Mouse (Mus musculus) liver, embryonic 11.5 days (tissue): ENCODE measurements around the gene Mylpf. TPM values are rescaled to one million over a fixed set of nuclear protein-coding genes. Genes with fewer than 3 reads are reported as not detected.

Source experiments
- ATAC-seq: fragments of 200-750 bp; cut with Nextera tagmentation; replicated peaks from 2 replicates; pipeline ENCODE4 v1.8.0; 2017; ENCODE audit warnings: moderate number of reproducible peaks, mild to moderate bottlenecking, moderate TSS enrichment, moderate library complexity; ENCODE audit not compliant: low FRiP score
- DNase-seq: peaks from one replicate; pipeline ENCODE4 v3.0.0-alpha.2; 2017; ENCODE audit warnings: low spot score
- H3K27ac ChIP-seq: fragments of 300-500 bp; sonication (generic); 2 replicates; pipeline ENCODE4 v1.5.1; 2014; ENCODE audit warnings: mild to moderate bottlenecking, low read depth, low read length, control low read depth
- H3K27me3 ChIP-seq: fragments of 300-500 bp; sonication (generic); replicated peaks from 2 replicates; pipeline ENCODE4 v1.6.1; 2014; ENCODE audit warnings: low read length, mixed read lengths; ENCODE audit not compliant: control insufficient read depth, insufficient read depth
- H3K36me3 ChIP-seq: fragments of 300-500 bp; sonication (generic); 2 replicates; pipeline ENCODE4 v1.6.1; 2014; ENCODE audit warnings: mild to moderate bottlenecking, low read length, moderate library complexity, mixed read lengths; ENCODE audit not compliant: control insufficient read depth, insufficient read depth
- H3K4me1 ChIP-seq: fragments of 300-500 bp; sonication (generic); replicated peaks from 2 replicates; pipeline ENCODE4 v1.6.1; 2014; ENCODE audit warnings: low read length, mixed read lengths; ENCODE audit not compliant: control insufficient read depth, insufficient read depth
- H3K4me2 ChIP-seq: fragments of 300-500 bp; sonication (generic); 2 replicates; pipeline ENCODE4 v1.6.1; 2014; ENCODE audit warnings: mild to moderate bottlenecking, control low read depth, moderate library complexity
- H3K4me3 ChIP-seq: fragments of 300-500 bp; sonication (generic); 2 replicates; pipeline ENCODE4 v1.5.1; 2014; ENCODE audit warnings: low read depth, low read length, control low read depth
- H3K9ac ChIP-seq: fragments of 300-500 bp; sonication (generic); 2 replicates; pipeline ENCODE4 v1.6.1; 2014; ENCODE audit warnings: low read depth, low read length, control low read depth
- H3K9me3 ChIP-seq: fragments of 300-500 bp; sonication (generic); 2 replicates; pipeline ENCODE4 v1.6.1; 2016; ENCODE audit warnings: low read length, inconsistent platforms, mixed read lengths; ENCODE audit not compliant: control insufficient read depth
- WGBS: fragments of 180-500 bp; shearing (Covaris S2); extraction: QIAGEN DNeasy Blood & Tissue Kit; methylation state at CpG from one replicate; pipeline ENCODE4 v1.1.7; 2014; 5-methylcytosine and 5-hydroxymethylcytosine counted together
- polyA plus RNA-seq: library from polyadenylated mRNA; unstranded; fragments of >200 nt; fragmentation: Nextera tagmentation; extraction: Ambion mirVana; gene quantifications from 2 replicates; pipeline ENCODE4 v1.2.1, GENCODE M21; 2014

Mylpf gene
- polyA plus RNA-seq, 1 experiment from 2014 or later = 31.5 TPM

DNA sequence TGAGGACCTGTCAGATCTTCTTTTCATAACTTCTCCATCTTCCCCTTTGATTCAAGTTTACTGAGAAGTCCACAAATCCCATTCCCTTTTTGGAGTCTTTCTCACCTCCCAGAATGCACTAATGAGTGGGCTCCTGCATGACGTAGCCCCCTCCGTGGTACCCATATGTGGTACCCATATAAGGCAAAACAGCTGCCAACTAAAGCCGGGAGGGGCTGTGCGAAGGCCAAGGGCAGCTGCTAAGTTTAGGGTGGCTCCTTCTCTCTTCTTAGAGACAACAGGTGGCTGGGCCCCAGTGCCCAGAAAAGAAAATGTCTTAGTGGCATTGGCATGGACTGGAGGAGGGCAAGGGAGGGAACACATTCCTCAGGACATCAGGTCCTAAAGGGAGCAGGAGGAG, 1.6 kb downstream of the Mylpf start:
- H3K4me3 ChIP-seq = no peak overlapping the region
- ATAC-seq = no peak
- H3K36me3 ChIP-seq = peaks cover under 1% of the 10 kb centered on the region
- 91% methylated on average over 4 of the region's 4 CpGs for WGBS
- no peak overlapping the region; the same call in 1 of the 2 replicates for H3K4me2 ChIP-seq
- DNase-seq = no peak
- H3K9ac ChIP-seq = no peak overlapping the region
- 0 out of 2 replicates have a peak overlapping the region, but pooled peaks have one; percentile 69 for H3K27ac ChIP-seq
- H3K9me3 ChIP-seq = no peaks in the 10 kb centered on the region
- H3K4me1 ChIP-seq = peaks cover 25% of the 10 kb centered on the region
- no peaks in the 10 kb centered on the region; the same call in 1 of the 2 replicates for H3K27me3 ChIP-seq

DNA sequence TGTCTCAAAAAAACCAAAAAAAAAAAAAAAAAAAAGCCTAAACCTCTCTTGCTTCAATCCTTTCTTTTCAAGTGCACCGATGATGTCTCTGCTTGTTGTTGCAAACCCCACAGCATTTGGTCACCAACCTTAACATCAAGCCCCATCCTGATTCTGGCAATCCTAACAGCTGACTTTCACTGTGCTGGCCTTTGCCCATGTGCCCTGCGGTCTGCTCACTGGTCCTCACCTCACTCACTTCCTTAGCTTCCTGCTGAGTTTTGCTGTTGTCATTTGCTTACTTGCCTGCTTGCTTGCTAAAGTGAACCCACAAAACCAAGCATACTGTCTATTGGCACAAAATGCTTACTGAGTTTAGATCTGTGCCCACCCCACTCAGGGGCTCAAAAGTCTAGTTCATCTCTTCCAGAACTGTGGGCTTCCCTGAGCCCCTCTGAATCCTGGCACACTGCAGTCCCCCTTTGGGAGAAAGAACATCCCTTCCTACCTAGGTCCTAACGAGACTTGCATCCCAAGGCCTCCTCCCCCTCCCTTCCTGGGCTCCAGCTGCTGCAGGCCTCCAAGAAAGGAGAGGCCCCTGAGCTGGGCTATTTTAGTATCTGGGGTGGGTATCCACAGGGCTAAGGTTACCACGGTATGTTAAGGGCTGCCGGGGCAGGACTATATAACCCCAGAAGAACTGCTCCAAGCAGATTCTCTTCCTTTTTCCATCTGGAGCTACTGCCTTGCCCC, 2.5 kb downstream of the Mylpf start:
- WGBS = 76% methylated on average over 5 of the region's 5 CpGs
- DNase-seq = no peak
- H3K27me3 ChIP-seq = no peaks in the 10 kb centered on the region; the same call in 1 of the 2 replicates
- no peak overlapping the region for H3K4me2 ChIP-seq
- ATAC-seq = no peak
- peaks cover 21% of the 10 kb centered on the region for H3K4me1 ChIP-seq
- no peak overlapping the region for H3K9ac ChIP-seq
- H3K9me3 ChIP-seq = no peaks in the 10 kb centered on the region
- H3K27ac ChIP-seq = no peak overlapping the region; the same call in 1 of the 2 replicates
- no peaks in the 10 kb centered on the region for H3K36me3 ChIP-seq
- H3K4me3 ChIP-seq = no peak overlapping the region

DNA sequence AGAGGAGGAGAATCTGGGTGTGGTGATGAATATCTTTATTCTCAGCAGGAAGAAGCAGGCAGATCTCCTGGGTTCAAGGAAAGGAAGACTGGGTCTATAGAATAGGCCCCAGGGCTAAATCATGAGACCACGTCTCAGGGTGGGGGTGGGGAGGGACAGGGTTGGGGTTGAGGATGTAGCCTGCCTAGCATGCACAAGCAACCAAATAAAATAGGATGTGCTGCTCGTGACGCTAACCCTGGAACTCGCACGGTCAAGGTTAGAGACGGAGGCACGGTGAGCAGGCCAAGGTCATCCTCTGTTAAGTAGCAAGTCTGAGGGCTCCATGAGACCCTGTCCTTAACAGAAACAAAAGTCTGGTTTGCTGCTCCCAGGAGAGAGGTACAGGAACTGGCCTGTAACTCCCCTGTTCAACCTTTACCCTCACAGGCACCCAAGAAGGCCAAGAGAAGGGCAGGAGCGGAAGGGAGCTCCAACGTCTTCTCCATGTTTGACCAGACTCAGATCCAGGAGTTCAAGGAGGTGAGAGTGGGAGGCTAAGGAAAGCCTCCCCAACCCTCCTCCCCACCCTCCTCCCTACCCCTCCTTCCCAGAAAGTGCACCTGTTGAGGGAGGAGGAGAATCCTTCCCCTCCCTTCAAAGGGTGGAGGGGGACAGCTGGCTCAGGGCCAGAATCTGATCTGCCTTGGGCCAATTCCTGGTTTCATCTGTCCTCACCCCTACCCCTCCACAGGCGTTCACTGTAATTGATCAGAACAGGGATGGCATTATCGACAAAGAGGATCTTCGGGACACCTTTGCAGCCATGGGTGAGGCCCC, 4.0 kb downstream of the Mylpf start:
- Histone ChIP-seq H3K4me3 (no peak overlapping the region), H3K4me2 (no peak overlapping the region), H3K27me3 (no peaks in the 10 kb centered on the region; the same call in 1 of the 2 replicates), H3K27ac (no peak overlapping the region), H3K36me3 (no peaks in the 10 kb centered on the region), H3K9ac (no peak overlapping the region), H3K9me3 (no peaks in the 10 kb centered on the region), H3K4me1 (peaks cover 26% of the 10 kb centered on the region)
- DNase-seq (no peak), ATAC-seq (no peak)
- WGBS = 81% methylated on average over 12 of the region's 12 CpGs

DNA sequence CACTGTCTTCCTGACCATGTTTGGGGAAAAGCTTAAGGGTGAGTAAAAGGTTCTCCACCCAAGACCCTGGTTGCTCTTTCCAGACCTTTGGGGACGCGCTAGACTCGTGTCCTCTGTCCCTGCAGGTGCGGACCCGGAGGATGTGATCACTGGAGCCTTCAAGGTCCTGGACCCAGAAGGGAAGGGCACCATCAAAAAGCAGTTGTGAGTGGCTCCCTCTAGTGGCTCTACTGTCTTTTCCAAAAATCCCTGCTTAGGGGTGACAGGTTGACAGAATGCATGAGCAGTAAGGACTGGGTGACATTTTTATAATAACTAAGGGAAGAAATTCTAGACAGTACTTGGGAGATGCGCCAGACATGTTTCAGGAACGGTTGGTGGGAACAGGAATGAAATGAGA, 4.8 kb downstream of the Mylpf start:
- DNase-seq (no peak), ATAC-seq (no peak)
- Histone ChIP-seq H3K4me2 (no peak overlapping the region; the same call in 1 of the 2 replicates), H3K27me3 (no peaks in the 10 kb centered on the region; the same call in 1 of the 2 replicates), H3K4me1 (peaks cover 35% of the 10 kb centered on the region), H3K9me3 (no peaks in the 10 kb centered on the region), H3K36me3 (no peaks in the 10 kb centered on the region), H3K4me3 (no peak overlapping the region), H3K27ac (no peak overlapping the region), H3K9ac (no peak overlapping the region)
- 36% methylated on average over 7 of the region's 7 CpGs for WGBS

DNA sequence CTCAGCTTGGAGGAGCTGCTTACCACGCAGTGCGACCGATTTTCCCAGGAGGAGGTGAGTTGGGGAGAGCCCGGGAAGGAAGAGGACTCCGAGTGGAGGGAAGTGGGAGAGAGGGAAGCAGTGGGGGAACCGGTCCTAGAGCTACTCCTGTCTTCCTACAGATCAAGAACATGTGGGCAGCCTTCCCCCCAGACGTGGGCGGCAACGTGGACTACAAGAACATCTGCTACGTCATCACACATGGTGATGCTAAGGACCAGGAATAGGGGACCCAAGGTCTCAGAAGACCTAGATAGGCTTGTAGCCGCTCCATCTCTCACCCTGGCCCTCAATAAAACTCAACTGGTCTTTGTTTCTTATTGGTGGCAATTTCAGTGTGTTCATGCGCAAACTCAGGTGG, 5.2 kb downstream of the Mylpf start:
- Histone ChIP-seq H3K4me1 (peaks cover 38% of the 10 kb centered on the region), H3K4me3 (no peak overlapping the region), H3K27me3 (no peaks in the 10 kb centered on the region; the same call in 1 of the 2 replicates), H3K36me3 (no peaks in the 10 kb centered on the region), H3K9me3 (no peaks in the 10 kb centered on the region), H3K27ac (no peak overlapping the region), H3K9ac (no peak overlapping the region), H3K4me2 (no peak overlapping the region; the same call in 1 of the 2 replicates)
- no peak for ATAC-seq
- 55% methylated on average over 12 of the region's 12 CpGs for WGBS
- no peak for DNase-seq

DNA sequence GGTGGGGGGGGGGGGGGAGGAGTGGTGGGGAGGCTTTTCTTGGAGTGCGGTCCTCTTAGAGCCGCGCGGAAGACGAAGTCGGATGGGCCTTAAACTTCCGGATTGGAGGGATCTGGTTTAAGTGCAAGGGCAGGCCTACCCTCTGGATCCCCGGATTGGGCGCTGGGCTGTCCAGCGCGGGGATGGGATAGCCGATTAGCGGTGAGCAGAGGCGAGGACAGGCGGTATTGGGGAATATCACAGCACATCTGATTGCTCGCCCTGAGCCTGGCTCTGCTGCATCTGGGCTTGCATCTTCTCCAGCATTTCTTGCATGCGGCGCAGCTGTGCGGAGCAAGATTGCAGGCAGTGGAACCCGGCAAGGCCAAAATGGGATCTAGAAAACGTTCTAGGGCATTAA, 5.8 kb downstream of the Mylpf start:
- H3K9ac ChIP-seq = no peak overlapping the region
- peaks cover 40% of the 10 kb centered on the region for H3K4me1 ChIP-seq
- DNase-seq (no peak), ATAC-seq (no peak)
- H3K9me3 ChIP-seq = no peaks in the 10 kb centered on the region
- peak overlapping the region; percentile 58 for H3K4me2 ChIP-seq
- 50% methylated on average over 21 of the region's 21 CpGs for WGBS
- no peaks in the 10 kb centered on the region; the same call in 1 of the 2 replicates for H3K27me3 ChIP-seq
- H3K4me3 ChIP-seq = no peak overlapping the region; the same call in 1 of the 2 replicates
- H3K36me3 ChIP-seq = no peaks in the 10 kb centered on the region
- no peak overlapping the region for H3K27ac ChIP-seq

DNA sequence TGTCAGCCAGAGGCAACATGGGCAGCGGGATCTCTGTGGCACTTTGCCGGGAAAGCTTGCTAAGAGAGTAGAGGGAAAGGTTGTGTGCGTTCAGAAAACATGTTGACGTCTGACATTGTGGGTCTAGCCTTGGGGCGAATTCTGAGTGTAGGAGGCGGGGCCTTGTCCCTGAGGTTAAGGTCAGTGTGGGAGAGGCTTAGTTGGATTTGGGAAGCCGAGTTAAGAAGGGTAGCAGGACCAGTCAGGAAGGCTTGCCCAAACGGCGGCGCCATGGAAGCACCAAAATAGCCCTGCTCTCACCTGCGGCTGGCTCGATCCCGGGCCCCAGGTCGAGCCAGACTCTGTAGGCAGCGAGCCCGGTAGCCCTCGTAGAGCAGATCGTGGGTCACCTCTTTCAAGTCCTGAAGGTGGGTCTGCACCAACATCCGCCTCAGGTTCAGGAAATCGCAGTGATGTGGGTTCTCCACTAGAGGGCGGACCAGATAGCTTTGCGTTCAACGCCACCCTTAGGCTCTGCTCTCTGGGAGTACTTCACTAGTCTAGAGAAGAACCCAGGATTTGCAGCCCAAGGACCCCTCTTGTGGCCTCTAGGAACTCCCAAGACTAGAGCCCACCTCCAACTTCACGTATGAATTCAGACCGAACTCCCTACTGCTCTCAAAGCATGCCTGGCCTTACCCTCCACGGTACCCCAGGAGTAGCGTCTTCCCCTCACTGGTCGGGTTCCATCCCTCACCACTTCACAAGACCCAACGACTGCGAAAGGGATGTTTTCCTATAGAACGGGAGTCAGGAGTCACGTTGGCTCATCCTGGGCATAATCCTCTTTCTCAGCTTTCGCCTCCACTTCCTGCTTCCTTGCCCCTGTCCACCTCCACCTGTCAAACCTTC, 6.5 kb downstream of the Mylpf start:
- WGBS = 24% methylated on average over 33 of the region's 33 CpGs
- Histone ChIP-seq H3K27ac (no peak overlapping the region), H3K4me3 (peak overlapping the region; percentile 31), H3K27me3 (no peaks in the 10 kb centered on the region; the same call in 1 of the 2 replicates), H3K4me2 (peak overlapping the region; percentile 58), H3K4me1 (peaks cover 35% of the 10 kb centered on the region), H3K9me3 (no peaks in the 10 kb centered on the region), H3K36me3 (no peaks in the 10 kb centered on the region), H3K9ac (0 out of 2 replicates have a peak overlapping the region, but pooled peaks have one; percentile 39)
- ATAC-seq = peak; percentile 56
- DNase-seq = peak; percentile 67

DNA sequence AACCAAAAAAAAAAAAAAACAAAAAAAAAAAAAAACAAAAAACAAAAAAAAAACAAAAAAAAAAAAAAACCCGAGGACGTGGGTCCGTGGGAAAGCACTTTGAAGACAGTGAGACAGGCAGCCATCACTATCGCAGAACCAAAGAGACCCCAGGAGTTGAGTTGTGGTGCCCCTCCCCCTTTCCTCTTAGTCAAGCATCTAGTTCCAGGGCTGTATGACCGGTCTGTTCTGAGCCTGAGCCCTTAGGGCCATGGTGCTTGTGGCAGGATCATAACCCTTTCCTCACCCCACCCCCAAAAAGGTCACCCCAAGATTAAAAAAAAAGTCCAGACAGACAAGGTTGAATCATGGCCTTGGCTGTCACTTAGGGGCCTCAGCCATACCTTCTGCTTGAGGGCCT, 7.6 kb downstream of the Mylpf start:
- 88% methylated on average over 5 of the region's 5 CpGs for WGBS
- Histone ChIP-seq H3K9me3 (no peaks in the 10 kb centered on the region), H3K4me2 (no peak overlapping the region), H3K36me3 (no peaks in the 10 kb centered on the region), H3K9ac (no peak overlapping the region), H3K27me3 (no peaks in the 10 kb centered on the region; the same call in 1 of the 2 replicates), H3K4me3 (no peak overlapping the region), H3K4me1 (peaks cover 35% of the 10 kb centered on the region), H3K27ac (no peak overlapping the region)
- DNase-seq (no peak), ATAC-seq (no peak)
